Mouse (Mus musculus) hindbrain, embryonic 10.5 days (tissue): ENCODE results near the gene Rpl7l1. TPM values are rescaled to one million over a fixed set of nuclear protein-coding genes. Genes with fewer than 3 reads are reported as not detected.

Source experiments
- DNase-seq: peaks from one replicate; pipeline ENCODE4 v3.0.0-alpha.2; 2017; ENCODE audit warnings: low spot score
- H3K27ac ChIP-seq: fragments of 300-500 bp; sonication (generic); 2 replicates; pipeline ENCODE4 v1.5.1; 2016; ENCODE audit warnings: mild to moderate bottlenecking, moderate library complexity
- H3K27me3 ChIP-seq: fragments of 300-500 bp; sonication (generic); 2 replicates; pipeline ENCODE4 v1.6.1; 2016; ENCODE audit warnings: mild to moderate bottlenecking; ENCODE audit not compliant: poor library complexity, insufficient read depth, severe bottlenecking
- H3K36me3 ChIP-seq: fragments of 300-500 bp; sonication (generic); 2 replicates; pipeline ENCODE4 v1.6.1; 2016; ENCODE audit warnings: mild to moderate bottlenecking, moderate library complexity
- H3K4me1 ChIP-seq: fragments of 300-500 bp; sonication (generic); replicated peaks from 2 replicates; pipeline ENCODE4 v1.6.1; 2016; ENCODE audit warnings: mild to moderate bottlenecking
- H3K4me3 ChIP-seq: fragments of 300-500 bp; sonication (generic); 2 replicates; pipeline ENCODE4 v1.5.1; 2016; ENCODE audit warnings: mild to moderate bottlenecking, moderate library complexity
- H3K9me3 ChIP-seq: fragments of 300-500 bp; sonication (generic); 2 replicates; pipeline ENCODE4 v1.6.1; 2016; ENCODE audit warnings: mild to moderate bottlenecking, moderate library complexity
- WGBS: fragments of 180-500 bp; shearing (Covaris S2); methylation state at CpG from one replicate; pipeline ENCODE4 v1.1.7; 2016; 5-methylcytosine and 5-hydroxymethylcytosine counted together
- polyA plus RNA-seq: library from polyadenylated mRNA; unstranded; fragments of >200 nt; fragmentation: Nextera tagmentation; extraction: Ambion mirVana; gene quantifications from 2 replicates; pipeline ENCODE4 v1.2.1, GENCODE M21; 2016

The Rpl7l1 gene
- polyA plus RNA-seq, 1 experiment from 2014 or later = 164 TPM

GRCm38 (mm10) chr17:46728021-46728420 is 54.5 kb downstream of the Rpl7l1 start:
- H3K4me3 ChIP-seq = no peak overlapping the region
- no peaks in the 10 kb centered on the region for H3K9me3 ChIP-seq
- H3K27me3 ChIP-seq = peaks cover 22% of the 10 kb centered on the region
- peaks cover 34% of the 10 kb centered on the region for H3K36me3 ChIP-seq
- WGBS = 38% methylated on average over 6 of the region's 6 CpGs
- peaks cover 15% of the 10 kb centered on the region for H3K4me1 ChIP-seq
- no peak overlapping the region for H3K27ac ChIP-seq
- DNase-seq = peak; percentile 31

DNA sequence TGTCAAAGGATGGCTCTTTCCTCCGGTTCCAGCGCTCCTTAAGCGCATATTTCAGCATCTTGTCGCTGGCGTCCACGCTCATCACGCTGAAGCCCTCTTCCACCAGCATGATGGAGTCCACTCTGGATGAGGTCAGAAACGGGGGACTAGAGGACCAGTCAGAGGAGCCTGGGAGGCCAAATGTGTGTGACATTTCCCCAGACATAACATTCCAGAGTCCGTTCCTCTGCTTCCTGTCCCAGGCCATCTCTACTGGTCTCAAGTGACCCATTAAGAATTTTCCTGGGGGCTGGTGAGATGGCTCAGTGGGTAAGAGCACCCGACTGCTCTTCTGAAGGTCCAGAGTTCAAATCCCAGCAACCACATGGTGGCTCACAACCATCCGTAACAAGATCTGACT is 55.2 kb downstream of the Rpl7l1 start:
- 91% methylated on average over 11 of the region's 11 CpGs for WGBS
- H3K4me3 ChIP-seq = no peak overlapping the region
- peaks cover 22% of the 10 kb centered on the region for H3K27me3 ChIP-seq
- H3K36me3 ChIP-seq = peaks cover 40% of the 10 kb centered on the region
- H3K9me3 ChIP-seq = no peaks in the 10 kb centered on the region
- H3K27ac ChIP-seq = no peak overlapping the region
- no peak for DNase-seq
- H3K4me1 ChIP-seq = peaks cover 15% of the 10 kb centered on the region

- Histone ChIP-seq H3K4me1 (peaks cover 15% of the 10 kb centered on the region), H3K27me3 (peaks cover 22% of the 10 kb centered on the region), H3K36me3 (peaks cover 52% of the 10 kb centered on the region), H3K9me3 (no peaks in the 10 kb centered on the region), H3K27ac (no peak overlapping the region), H3K4me3 (no peak overlapping the region)
- no peak for DNase-seq
- 94% methylated on average over 26 of the region's 26 CpGs for WGBS
Measured at GRCm38 (mm10) chr17:46725731-46726645, 56.5 kb downstream of the Rpl7l1 start.

DNA sequence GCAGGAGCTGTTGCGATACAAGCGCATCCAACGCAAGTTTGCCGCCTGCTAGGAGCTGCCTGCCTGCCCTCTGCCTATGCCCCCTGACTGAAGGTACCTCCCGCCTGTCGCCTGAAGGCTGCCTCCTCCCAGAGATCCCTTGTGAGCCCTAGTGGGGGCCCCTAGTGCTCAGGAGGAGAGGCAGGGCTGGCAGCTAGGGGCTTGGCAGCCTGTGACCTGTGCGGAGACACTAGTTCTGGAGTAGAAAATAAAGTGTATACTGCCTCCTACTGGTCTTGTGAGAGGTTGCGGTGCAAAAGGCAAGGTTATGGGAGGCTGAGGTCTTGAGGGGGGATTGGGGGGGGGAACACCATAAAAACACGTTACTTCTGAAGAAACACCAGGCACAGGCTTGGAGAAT is 57.2 kb downstream of the Rpl7l1 start:
- Histone ChIP-seq H3K27me3 (peaks cover 22% of the 10 kb centered on the region), H3K4me1 (peaks cover 15% of the 10 kb centered on the region), H3K9me3 (no peaks in the 10 kb centered on the region), H3K36me3 (peaks cover 58% of the 10 kb centered on the region), H3K27ac (peak overlapping the region; percentile 3; the same call in 1 of the 2 replicates), H3K4me3 (peak overlapping the region; percentile 13; the same call in 1 of the 2 replicates)
- 48% methylated on average over 9 of the region's 9 CpGs for WGBS
- DNase-seq = peak; percentile 48

- Histone ChIP-seq H3K27me3 (peaks cover 19% of the 10 kb centered on the region), H3K36me3 (peaks cover 62% of the 10 kb centered on the region), H3K9me3 (no peaks in the 10 kb centered on the region), H3K4me1 (peaks cover 15% of the 10 kb centered on the region), H3K27ac (no peak overlapping the region), H3K4me3 (no peak overlapping the region; the same call in 1 of the 2 replicates)
- no peak for DNase-seq
- 77% methylated on average over 20 of the region's 20 CpGs for WGBS
Measured at GRCm38 (mm10) chr17:46724477-46725084, 57.9 kb downstream of the Rpl7l1 start.

Other genes starting within 250 kb of the Rpl7l1 start
- gene Cul9, start 236.3 kb downstream of the Rpl7l1 start, polyA plus RNA-seq = 4.5 and 7.6 TPM in 2 replicates
- 5.9 and 7.8 TPM in 2 replicates for gene Srf, start 226.5 kb downstream of the Rpl7l1 start, polyA plus RNA-seq
- 67.2 and 76.8 TPM in 2 replicates for gene Ptk7, start 153.2 kb downstream of the Rpl7l1 start, polyA plus RNA-seq
- 35.3 and 38.1 TPM in 2 replicates for gene Klc4, start 136.7 kb downstream of the Rpl7l1 start, polyA plus RNA-seq
- gene Mrpl2, start 136.4 kb downstream of the Rpl7l1 start, polyA plus RNA-seq = 115 and 119 TPM in 2 replicates
- 40.7 and 45.5 TPM in 2 replicates for gene Cul7, start 132.3 kb downstream of the Rpl7l1 start, polyA plus RNA-seq
- gene Rrp36, start 108.3 kb downstream of the Rpl7l1 start, polyA plus RNA-seq = 65.7 and 67.5 TPM in 2 replicates
- 178 and 214 TPM in 2 replicates for gene Mea1, start 103.9 kb downstream of the Rpl7l1 start, polyA plus RNA-seq
- gene Klhdc3, start 101.8 kb downstream of the Rpl7l1 start, polyA plus RNA-seq = 128 and 146 TPM in 2 replicates
- 137 and 148 TPM in 2 replicates for gene Ppp2r5d, start 77.6 kb downstream of the Rpl7l1 start, polyA plus RNA-seq
- gene Pex6, start 71.2 kb downstream of the Rpl7l1 start, polyA plus RNA-seq = 24.4 and 25.7 TPM in 2 replicates
- 0.18 and 0.36 TPM in 2 replicates for gene Gnmt, start 53.5 kb downstream of the Rpl7l1 start, polyA plus RNA-seq
- gene Cnpy3, start 30.5 kb downstream of the Rpl7l1 start, polyA plus RNA-seq = 65.8 and 73.6 TPM in 2 replicates
- gene Ptcra, start 19.0 kb downstream of the Rpl7l1 start, polyA plus RNA-seq = 0.43 and 0.62 TPM in 2 replicates
- gene 2310039H08Rik, start 10.0 kb downstream of the Rpl7l1 start, polyA plus RNA-seq = 57.3 and 59.3 TPM in 2 replicates
- gene Bicral, start 75.8 kb upstream of the Rpl7l1 start, polyA plus RNA-seq = 3.8 and 4.2 TPM in 2 replicates
- 55.1 and 80.2 TPM in 2 replicates for gene Tbcc, start 108.0 kb upstream of the Rpl7l1 start, polyA plus RNA-seq
- gene Prph2, start 127.8 kb upstream of the Rpl7l1 start, polyA plus RNA-seq = not detected in 2 replicates
- gene Ubr2, start 227.9 kb upstream of the Rpl7l1 start, polyA plus RNA-seq = 16.7 and 17.6 TPM in 2 replicates